Comparison of ENCODE assay signal across 8 mouse cellular contexts in the genomic region with DNA sequence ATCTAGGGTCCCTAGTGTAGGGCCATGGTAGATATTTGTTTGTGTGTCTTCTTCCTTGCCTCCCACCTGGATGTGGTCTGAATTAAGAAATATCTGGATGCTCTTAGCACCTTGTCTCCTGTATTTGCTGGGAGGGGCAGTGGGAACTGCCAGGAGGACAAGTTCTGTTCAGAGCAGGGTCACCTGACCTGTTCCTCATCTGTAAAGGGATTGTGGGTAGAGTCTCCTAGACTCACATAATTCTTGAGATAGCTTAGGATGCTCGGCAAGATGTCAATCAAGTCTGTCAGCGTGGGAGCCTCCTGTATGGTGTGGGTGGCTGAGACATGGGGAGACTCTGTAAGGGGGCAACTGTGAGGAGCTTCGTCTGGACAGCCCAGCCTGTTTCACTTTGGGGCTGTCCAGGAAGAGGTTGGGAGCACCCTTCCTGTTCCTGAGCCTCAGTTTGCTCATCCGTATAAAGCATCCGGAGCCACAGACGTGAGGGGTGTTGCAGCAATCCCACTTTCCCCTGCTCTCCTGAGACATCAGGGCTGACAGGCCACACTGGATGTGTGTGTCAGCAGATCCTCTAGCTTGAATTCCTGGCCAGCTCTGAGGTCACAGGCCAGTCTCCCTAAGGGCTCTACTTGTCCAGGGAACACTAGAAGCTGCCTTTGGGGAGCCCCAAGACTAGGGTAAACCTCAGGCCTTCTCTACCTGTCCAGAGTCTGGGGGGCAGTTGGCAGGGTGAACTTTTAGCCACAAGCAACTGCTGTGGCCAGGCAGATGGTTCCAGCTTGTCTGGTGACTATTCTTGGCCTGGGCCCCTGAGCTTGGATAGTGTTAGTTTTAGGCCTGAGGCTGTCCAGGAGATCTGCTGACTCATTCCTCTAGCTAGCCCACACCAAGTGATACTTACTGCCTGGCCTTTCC. TPM values are rescaled to one million over a fixed set of nuclear protein-coding genes. Genes with fewer than 3 reads are reported as not detected.
A peak's percentile ranks its signal among the peaks of the same experiment; 100 is the strongest.
DNase-seq lines count a peak whose midpoint lies in the region; ATAC-seq lines count a peak whose summit lies in the region.

No protein-coding gene starts in this region.

- no peaks in the 10 kb centered on the region for H3K9me3 ChIP-seq in neural tube, embryonic 11.5 days (ENCODE audit: control insufficient read depth, low read length)
- no peaks in the 10 kb centered on the region for H3K9me3 ChIP-seq in forebrain, embryonic 15.5 days
- H3K9me3 ChIP-seq in hindbrain, embryonic 15.5 days: no peaks in the 10 kb centered on the region
- H3K9me3 ChIP-seq in midbrain, embryonic 14.5 days (ENCODE audit: control insufficient read depth, low read length): no peaks in the 10 kb centered on the region

- H3K9ac ChIP-seq in neural tube, embryonic 11.5 days (ENCODE audit: low read length): no peak overlapping the region; the same call in 1 of the 2 replicates
- H3K9ac ChIP-seq in forebrain, embryonic 15.5 days (replicated peaks): no peak overlapping the region; the same call in 1 of the 2 replicates
- H3K9ac ChIP-seq in hindbrain, embryonic 15.5 days: 0 out of 2 replicates have a peak overlapping the region, but pooled peaks have one; percentile 60
- no peak overlapping the region for H3K9ac ChIP-seq in midbrain, embryonic 14.5 days (replicated peaks; ENCODE audit: low read length)

- H3K36me3 ChIP-seq in neural tube, embryonic 11.5 days (ENCODE audit: control insufficient read depth, insufficient read depth, low read length): peaks cover 23% of the 10 kb centered on the region
- peaks cover 48% of the 10 kb centered on the region for H3K36me3 ChIP-seq in forebrain, embryonic 15.5 days
- H3K36me3 ChIP-seq in hindbrain, embryonic 15.5 days: peaks cover 43% of the 10 kb centered on the region
- H3K36me3 ChIP-seq in midbrain, embryonic 14.5 days (ENCODE audit: control insufficient read depth, insufficient read depth, low read length): peaks cover 49% of the 10 kb centered on the region

- no peak for DNase-seq in neural tube, embryonic 11.5 days (ENCODE audit: low spot score)
- no peak for DNase-seq in neural tube, embryonic 10.5 days (ENCODE audit: extremely low spot score, low spot score)
- DNase-seq in midbrain, embryonic 14.5 days: no peak
- DNase-seq in urinary bladder, postnatal 4 days (ENCODE audit: low spot score in 2 of 2): no peak
- DNase-seq in c-Kit-positive CD71-positive TER-119-positive erythroid progenitor cells, embryonic 14.5 days (ENCODE audit: low spot score): no peak
- no peak for DNase-seq in thymus, postnatal 36 days

- H3K27ac ChIP-seq in neural tube, embryonic 11.5 days (ENCODE audit: low read depth, low read length): no peak overlapping the region
- no peak overlapping the region for H3K27ac ChIP-seq in forebrain, embryonic 15.5 days (replicated peaks)
- no peak overlapping the region for H3K27ac ChIP-seq in hindbrain, embryonic 15.5 days (replicated peaks)
- no peak overlapping the region for H3K27ac ChIP-seq in midbrain, embryonic 14.5 days (replicated peaks; ENCODE audit: low read depth, low read length)

- no peak for ATAC-seq in neural tube, embryonic 11.5 days (ENCODE audit: insufficient read depth, low FRiP score, low TSS enrichment)
- no peak for ATAC-seq in forebrain, embryonic 15.5 days (replicated peaks)
- no peak for ATAC-seq in hindbrain, embryonic 15.5 days (ENCODE audit: low FRiP score, low read depth)
- ATAC-seq in midbrain, embryonic 14.5 days (ENCODE audit: low FRiP score, low TSS enrichment): no peak

- H3K4me3 ChIP-seq in neural tube, embryonic 11.5 days (ENCODE audit: low read depth, low read length): peak overlapping the region; percentile 92; the same call in 1 of the 2 replicates
- H3K4me3 ChIP-seq in forebrain, embryonic 15.5 days: peak overlapping the region; percentile 87
- peak overlapping the region; percentile 64 for H3K4me3 ChIP-seq in hindbrain, embryonic 15.5 days
- H3K4me3 ChIP-seq in midbrain, embryonic 14.5 days (replicated peaks; ENCODE audit: low read depth, low read length): peak overlapping the region; percentile 75

- no peaks in the 10 kb centered on the region for H3K27me3 ChIP-seq in neural tube, embryonic 11.5 days (ENCODE audit: control insufficient read depth, insufficient read depth, low read length)
- H3K27me3 ChIP-seq in forebrain, embryonic 15.5 days: no peaks in the 10 kb centered on the region
- no peaks in the 10 kb centered on the region for H3K27me3 ChIP-seq in hindbrain, embryonic 15.5 days
- no peaks in the 10 kb centered on the region for H3K27me3 ChIP-seq in midbrain, embryonic 14.5 days (ENCODE audit: control insufficient read depth, insufficient read depth, low read length)

- peak overlapping the region; percentile 83; the same call in 1 of the 2 replicates for H3K4me2 ChIP-seq in neural tube, embryonic 11.5 days (ENCODE audit: low read depth)
- H3K4me2 ChIP-seq in forebrain, embryonic 15.5 days (replicated peaks): peak overlapping the region; percentile 96
- H3K4me2 ChIP-seq in hindbrain, embryonic 15.5 days: peak overlapping the region; percentile 85
- peak overlapping the region; percentile 90 for H3K4me2 ChIP-seq in midbrain, embryonic 14.5 days (ENCODE audit: low read length)

- 90% methylated on average over 6 of the region's 6 CpGs for WGBS in neural tube, embryonic 11.5 days
- WGBS in forebrain, embryonic 15.5 days: 92% methylated on average over 6 of the region's 6 CpGs
- 89% methylated on average over 6 of the region's 6 CpGs for WGBS in hindbrain, embryonic 15.5 days
- 90% methylated on average over 6 of the region's 6 CpGs for whole genome bisulfite sequencing in midbrain, embryonic 14.5 days

- H3K4me1 ChIP-seq in neural tube, embryonic 11.5 days (ENCODE audit: control insufficient read depth, insufficient read depth, low read length): peaks cover 17% of the 10 kb centered on the region
- H3K4me1 ChIP-seq in forebrain, embryonic 15.5 days: peaks cover 25% of the 10 kb centered on the region
- peaks cover 24% of the 10 kb centered on the region for H3K4me1 ChIP-seq in hindbrain, embryonic 15.5 days (replicated peaks)
- H3K4me1 ChIP-seq in midbrain, embryonic 14.5 days (ENCODE audit: control insufficient read depth, insufficient read depth, low read length): peaks cover 18% of the 10 kb centered on the region

RNA-seq across cellular contexts. Expression of gene Cdc34, which starts 2.0 kb away (rescaled TPM):
- polyA plus RNA-seq in neural tube, embryonic 11.5 days (2014; fragmentation: Nextera tagmentation; extraction: Ambion mirVana): 165 and 168 TPM in 2 replicates
- 75.7 and 81.2 TPM in 2 replicates for polyA plus RNA-seq in forebrain, embryonic 15.5 days (2015; fragmentation: Nextera tagmentation; extraction: Ambion mirVana)
- 82.4 and 91.7 TPM in 2 replicates for polyA plus RNA-seq in hindbrain, embryonic 15.5 days (2015; fragmentation: Nextera tagmentation; extraction: Ambion mirVana)
- 80.4 and 94.9 TPM in 2 replicates for polyA plus RNA-seq in midbrain, embryonic 14.5 days (2014; fragmentation: Nextera tagmentation; extraction: Ambion mirVana)

RNA-seq across cellular contexts. Expression of gene Gzmm, which starts 4.8 kb away (rescaled TPM):
- 0.57 and 0.62 TPM in 2 replicates for polyA plus RNA-seq in neural tube, embryonic 11.5 days (2014; fragmentation: Nextera tagmentation; extraction: Ambion mirVana)
- polyA plus RNA-seq in forebrain, embryonic 15.5 days (2015; fragmentation: Nextera tagmentation; extraction: Ambion mirVana): 2.0 and 2.3 TPM in 2 replicates
- 1.3 and 1.4 TPM in 2 replicates for polyA plus RNA-seq in hindbrain, embryonic 15.5 days (2015; fragmentation: Nextera tagmentation; extraction: Ambion mirVana)
- 1.1 and 1.5 TPM in 2 replicates for polyA plus RNA-seq in midbrain, embryonic 14.5 days (2014; fragmentation: Nextera tagmentation; extraction: Ambion mirVana)

RNA-seq across cellular contexts. Expression of gene Tpgs1, which starts 14.8 kb away (rescaled TPM):
- 71.2 and 78.7 TPM in 2 replicates for polyA plus RNA-seq in neural tube, embryonic 11.5 days (2014; fragmentation: Nextera tagmentation; extraction: Ambion mirVana)
- 80.0 and 83.6 TPM in 2 replicates for polyA plus RNA-seq in forebrain, embryonic 15.5 days (2015; fragmentation: Nextera tagmentation; extraction: Ambion mirVana)
- polyA plus RNA-seq in hindbrain, embryonic 15.5 days (2015; fragmentation: Nextera tagmentation; extraction: Ambion mirVana): 102 and 107 TPM in 2 replicates
- 94.4 and 110 TPM in 2 replicates for polyA plus RNA-seq in midbrain, embryonic 14.5 days (2014; fragmentation: Nextera tagmentation; extraction: Ambion mirVana)

RNA-seq across cellular contexts. Expression of gene Madcam1, which starts 19.6 kb away (rescaled TPM):
- polyA plus RNA-seq in neural tube, embryonic 11.5 days (2014; fragmentation: Nextera tagmentation; extraction: Ambion mirVana): 1.5 and 2.5 TPM in 2 replicates
- 0.95 and 1.3 TPM in 2 replicates for polyA plus RNA-seq in forebrain, embryonic 15.5 days (2015; fragmentation: Nextera tagmentation; extraction: Ambion mirVana)
- 0.87 and 1.2 TPM in 2 replicates for polyA plus RNA-seq in hindbrain, embryonic 15.5 days (2015; fragmentation: Nextera tagmentation; extraction: Ambion mirVana)
- 0.31 and 1.00 TPM in 2 replicates for polyA plus RNA-seq in midbrain, embryonic 14.5 days (2014; fragmentation: Nextera tagmentation; extraction: Ambion mirVana)

RNA-seq across cellular contexts. Expression of gene Bsg, which starts 20.3 kb away (rescaled TPM):
- 591 and 595 TPM in 2 replicates for polyA plus RNA-seq in neural tube, embryonic 11.5 days (2014; fragmentation: Nextera tagmentation; extraction: Ambion mirVana)
- 689 and 728 TPM in 2 replicates for polyA plus RNA-seq in forebrain, embryonic 15.5 days (2015; fragmentation: Nextera tagmentation; extraction: Ambion mirVana)
- polyA plus RNA-seq in hindbrain, embryonic 15.5 days (2015; fragmentation: Nextera tagmentation; extraction: Ambion mirVana): 985 and 993 TPM in 2 replicates
- 680 and 689 TPM in 2 replicates for polyA plus RNA-seq in midbrain, embryonic 14.5 days (2014; fragmentation: Nextera tagmentation; extraction: Ambion mirVana)
